Mouse (Mus musculus): Measurements from ENCODE around the gene Gjb4.

DNA sequence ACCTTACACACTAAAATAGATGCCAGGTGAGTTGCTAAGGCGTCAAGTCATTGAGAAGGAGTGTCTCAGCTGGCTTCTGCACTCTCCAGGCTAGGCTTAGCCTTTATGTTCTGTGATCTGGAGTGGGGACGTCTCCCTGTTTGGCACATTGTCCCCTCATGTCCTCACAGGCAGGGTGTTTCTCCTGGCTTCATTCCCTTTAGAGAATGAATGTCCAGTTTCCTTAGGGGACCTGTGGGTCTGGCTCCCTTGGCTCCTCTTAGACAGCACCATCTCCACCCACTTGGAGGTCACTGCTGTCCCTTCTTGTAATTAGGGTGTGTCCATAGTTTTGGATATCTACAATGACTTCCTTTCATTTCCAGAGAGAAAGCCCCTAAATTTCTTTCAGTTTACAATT lies 47.0 kb downstream of the Gjb4 start:
- no peak for TF ChIP-seq CTCF (IDR thresholded peaks at IDR 0.05; ENCODE audit: control insufficient read depth, insufficient read depth, insufficient read length)
- TF ChIP-seq FOSL1 (IDR thresholded peaks at IDR 0.05; ENCODE audit: insufficient read depth, low read length, poor library complexity, severe bottlenecking), result no peak
- TF ChIP-seq MYOG (IDR thresholded peaks at IDR 0.05; ENCODE audit: control insufficient read depth, extremely low read depth, insufficient read length), result no peak
- TF ChIP-seq CEBPB (IDR thresholded peaks at IDR 0.05; ENCODE audit: low read depth), result no peak
- TF ChIP-seq USF1 (IDR thresholded peaks at IDR 0.05; ENCODE audit: low read depth), result no peak
- no peak for TF ChIP-seq MAX (IDR thresholded peaks at IDR 0.05)
